Mouse (Mus musculus): ENCODE results near the gene Krtap1-3. TPM values are rescaled to one million over a fixed set of nuclear protein-coding genes. Genes with fewer than 3 reads are reported as not detected.
"Not testable (repeated sequence)": the region's sequence is repeated elsewhere in the genome, so short reads cannot be mapped to it uniquely, and the experiment has no call there.

Gene Krtap1-3
- polyA plus RNA-seq, 1 experiment from 2014 or later: not detected

DNA sequence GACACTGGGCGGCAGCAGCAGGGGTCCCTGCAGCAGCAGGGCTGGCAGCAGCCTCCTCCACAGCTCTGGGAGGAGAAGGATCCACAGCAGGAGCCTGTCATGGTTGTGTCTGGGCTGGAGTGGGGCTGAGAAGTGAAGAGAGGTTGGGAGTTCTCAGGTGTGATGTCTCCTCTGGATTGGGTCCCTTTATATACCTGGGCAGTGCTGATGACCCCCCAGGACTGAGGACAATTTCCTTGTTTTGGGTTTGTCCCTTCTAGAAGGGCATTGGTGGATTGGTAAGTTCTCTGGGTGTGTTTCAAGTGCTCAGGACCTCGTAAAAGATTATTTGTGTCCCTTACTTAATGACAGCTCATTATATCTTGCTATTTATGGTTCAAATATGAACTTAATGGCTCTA, 18.9 kb upstream of the Krtap1-3 start, which contains the start of gene Gm11937:
Gene Gm11937, minus strand, starts transcription at position 101 of the 400 bp plus-strand sequence.
- not testable (repeated sequence) for H3K4me3 ChIP-seq (ENCODE audit: low read length); H3K36me3 ChIP-seq (ENCODE audit: control insufficient read depth, insufficient read depth, low read length); H3K9me3 ChIP-seq (ENCODE audit: control insufficient read depth, low read length); H3K4me1 ChIP-seq (ENCODE audit: control insufficient read depth, insufficient read depth, low read depth, low read length); H3K4me2 ChIP-seq (ENCODE audit: low read length); H3K27ac ChIP-seq (ENCODE audit: low read depth, low read length); H3K9ac ChIP-seq (ENCODE audit: low read depth, low read length); ATAC-seq; H3K27me3 ChIP-seq (replicated peaks; ENCODE audit: control insufficient read depth, insufficient read depth, low read length)
- WGBS: 85% methylated on average over 1 of the region's 2 CpGs

GRCm38 (mm10) chr11:99609126-99609525, 18.0 kb upstream of the Krtap1-3 start:
- H3K4me2 ChIP-seq (ENCODE audit: low read length): no peak overlapping the region
- H3K4me3 ChIP-seq (ENCODE audit: low read length): no peak overlapping the region
- no peak overlapping the region for H3K27ac ChIP-seq (ENCODE audit: low read depth, low read length)
- H3K9me3 ChIP-seq (ENCODE audit: control insufficient read depth, low read length): no peaks in the 10 kb centered on the region
- 68% methylated on average over 1 of the region's 1 CpGs for WGBS
- no peak for ATAC-seq
- no peaks in the 10 kb centered on the region for H3K36me3 ChIP-seq (ENCODE audit: control insufficient read depth, insufficient read depth, low read length)
- H3K4me1 ChIP-seq (ENCODE audit: control insufficient read depth, insufficient read depth, low read depth, low read length): no peaks in the 10 kb centered on the region
- no peak overlapping the region for H3K9ac ChIP-seq (ENCODE audit: low read depth, low read length)
- H3K27me3 ChIP-seq (replicated peaks; ENCODE audit: control insufficient read depth, insufficient read depth, low read length): no peaks in the 10 kb centered on the region

DNA sequence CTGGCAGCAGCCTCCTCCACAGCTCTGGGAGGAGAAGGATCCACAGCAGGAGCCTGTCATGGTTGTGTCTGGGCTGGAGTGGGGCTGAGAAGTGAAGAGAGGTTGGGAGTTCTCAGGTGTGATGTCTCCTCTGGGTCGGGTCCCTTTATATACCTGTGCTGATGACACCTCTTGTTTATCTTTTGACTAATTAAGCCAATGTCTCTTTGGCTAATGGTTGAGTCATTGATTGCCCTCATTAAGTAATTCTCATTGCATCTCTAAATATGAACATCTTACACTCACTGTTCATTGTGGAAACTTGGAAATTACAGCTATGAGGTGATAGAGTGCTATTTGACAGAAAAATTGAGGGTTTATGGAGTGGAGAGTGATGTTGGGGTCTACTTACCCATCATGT, 12.1 kb upstream of the Krtap1-3 start, which contains the start of gene Gm11938:
Gene Gm11938, minus strand, starts transcription at position 101 of the 400 bp plus-strand sequence.
- not testable (repeated sequence) for H3K4me1 ChIP-seq (ENCODE audit: control insufficient read depth, insufficient read depth, low read depth, low read length); H3K27me3 ChIP-seq (replicated peaks; ENCODE audit: control insufficient read depth, insufficient read depth, low read length); H3K9me3 ChIP-seq (ENCODE audit: control insufficient read depth, low read length); H3K4me2 ChIP-seq (ENCODE audit: low read length); ATAC-seq; H3K4me3 ChIP-seq (ENCODE audit: low read length); H3K27ac ChIP-seq (ENCODE audit: low read depth, low read length); H3K9ac ChIP-seq (ENCODE audit: low read depth, low read length); H3K36me3 ChIP-seq (ENCODE audit: control insufficient read depth, insufficient read depth, low read length)
- 60% methylated on average over 1 of the region's 1 CpGs for WGBS

- H3K36me3 ChIP-seq (ENCODE audit: control insufficient read depth, insufficient read depth, low read length); H3K27ac ChIP-seq (ENCODE audit: low read depth, low read length); H3K27me3 ChIP-seq (replicated peaks; ENCODE audit: control insufficient read depth, insufficient read depth, low read length); ATAC-seq; H3K9ac ChIP-seq (ENCODE audit: low read depth, low read length); H3K4me3 ChIP-seq (ENCODE audit: low read length); H3K4me2 ChIP-seq (ENCODE audit: low read length); H3K4me1 ChIP-seq (ENCODE audit: control insufficient read depth, insufficient read depth, low read depth, low read length); H3K9me3 ChIP-seq (ENCODE audit: control insufficient read depth, low read length): not testable (repeated sequence)
- 76% methylated on average over 6 of the region's 6 CpGs for WGBS
Measured at GRCm38 (mm10) chr11:99597742-99598141, 6.6 kb upstream of the Krtap1-3 start, which contains the start of gene Krtap9-3. Gene Krtap9-3 (minus strand): TSS chr11:99598105.

- no peak overlapping the region for H3K9ac ChIP-seq (ENCODE audit: low read depth, low read length)
- ATAC-seq: no peak
- WGBS: 89% methylated on average over 7 of the region's 7 CpGs
- no peaks in the 10 kb centered on the region for H3K36me3 ChIP-seq (ENCODE audit: control insufficient read depth, insufficient read depth, low read length)
- H3K4me2 ChIP-seq (ENCODE audit: low read length): no peak overlapping the region
- no peaks in the 10 kb centered on the region for H3K4me1 ChIP-seq (ENCODE audit: control insufficient read depth, insufficient read depth, low read depth, low read length)
- H3K4me3 ChIP-seq (ENCODE audit: low read length): no peak overlapping the region
- no peaks in the 10 kb centered on the region for H3K9me3 ChIP-seq (ENCODE audit: control insufficient read depth, low read length)
- H3K27ac ChIP-seq (ENCODE audit: low read depth, low read length): no peak overlapping the region
- H3K27me3 ChIP-seq (replicated peaks; ENCODE audit: control insufficient read depth, insufficient read depth, low read length): no peaks in the 10 kb centered on the region
Measured at GRCm38 (mm10) chr11:99585096-99585495, 6.0 kb downstream of the Krtap1-3 start.

- Histone ChIP-seq H3K4me1 (ENCODE audit: control insufficient read depth, insufficient read depth, low read depth, low read length) (no peaks in the 10 kb centered on the region), H3K4me2 (ENCODE audit: low read length) (no peak within 1 kb of the TSS), H3K27me3 (replicated peaks; ENCODE audit: control insufficient read depth, insufficient read depth, low read length) (no peaks in the 10 kb centered on the region), H3K4me3 (ENCODE audit: low read length) (no peak within 1 kb of the TSS), H3K9ac (ENCODE audit: low read depth, low read length) (no peak within 1 kb of the TSS), H3K36me3 (ENCODE audit: control insufficient read depth, insufficient read depth, low read length) (no peaks in the 10 kb centered on the region), H3K27ac (ENCODE audit: low read depth, low read length) (no peak within 1 kb of the TSS), H3K9me3 (ENCODE audit: control insufficient read depth, low read length) (no peaks in the 10 kb centered on the region)
- 92% methylated on average over 5 of the region's 5 CpGs for WGBS
- ATAC-seq: no peak
Measured at GRCm38 (mm10) chr11:99583245-99583704, 7.9 kb downstream of the Krtap1-3 start, which contains the start of gene Krtap1-4. Gene Krtap1-4 (minus strand): TSS chr11:99583654.

GRCm38 (mm10) chr11:99581564-99581963, 9.6 kb downstream of the Krtap1-3 start:
- Histone ChIP-seq H3K9me3 (ENCODE audit: control insufficient read depth, low read length) (no peaks in the 10 kb centered on the region), H3K27ac (ENCODE audit: low read depth, low read length) (no peak overlapping the region), H3K36me3 (ENCODE audit: control insufficient read depth, insufficient read depth, low read length) (no peaks in the 10 kb centered on the region), H3K27me3 (replicated peaks; ENCODE audit: control insufficient read depth, insufficient read depth, low read length) (no peaks in the 10 kb centered on the region), H3K4me3 (ENCODE audit: low read length) (no peak overlapping the region), H3K4me2 (ENCODE audit: low read length) (no peak overlapping the region), H3K9ac (ENCODE audit: low read depth, low read length) (no peak overlapping the region), H3K4me1 (ENCODE audit: control insufficient read depth, insufficient read depth, low read depth, low read length) (no peaks in the 10 kb centered on the region)
- ATAC-seq: no peak
- WGBS: 91% methylated on average over 6 of the region's 6 CpGs

- Histone ChIP-seq H3K36me3 (ENCODE audit: control insufficient read depth, insufficient read depth, low read length) (no peaks in the 10 kb centered on the region), H3K4me2 (ENCODE audit: low read length) (no peak overlapping the region), H3K4me1 (ENCODE audit: control insufficient read depth, insufficient read depth, low read depth, low read length) (no peaks in the 10 kb centered on the region), H3K27ac (ENCODE audit: low read depth, low read length) (no peak overlapping the region), H3K9ac (ENCODE audit: low read depth, low read length) (no peak overlapping the region), H3K4me3 (ENCODE audit: low read length) (no peak overlapping the region), H3K27me3 (replicated peaks; ENCODE audit: control insufficient read depth, insufficient read depth, low read length) (no peaks in the 10 kb centered on the region), H3K9me3 (ENCODE audit: control insufficient read depth, low read length) (no peaks in the 10 kb centered on the region)
- ATAC-seq: no peak
- WGBS: 92% methylated on average over 5 of the region's 5 CpGs
Measured at GRCm38 (mm10) chr11:99581051-99581450, 10.1 kb downstream of the Krtap1-3 start.

DNA sequence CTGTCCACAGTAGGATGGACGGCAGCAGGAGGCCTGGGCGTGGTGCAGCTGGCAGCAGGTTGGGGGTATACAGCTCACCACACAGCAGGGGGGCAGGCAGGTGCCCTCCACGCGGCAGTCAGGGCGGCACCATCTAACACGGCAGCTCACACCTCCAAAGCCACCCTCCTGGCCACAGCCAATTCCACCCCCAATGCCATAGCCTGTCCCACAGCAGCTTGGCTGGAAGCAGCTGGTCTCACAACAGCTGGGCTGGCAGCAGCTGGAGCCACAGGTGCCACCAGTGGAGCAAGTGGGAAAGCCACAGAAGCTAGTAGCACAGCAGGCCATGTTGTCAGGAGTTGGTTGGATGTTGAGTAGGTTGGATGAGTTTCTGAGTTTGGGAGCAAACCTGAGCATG, 10.5 kb downstream of the Krtap1-3 start, which contains the start of gene Krtap1-5:
Gene Krtap1-5, minus strand, starts transcription at position 381 of the 400 bp plus-strand sequence.
- WGBS: 86% methylated on average over 6 of the region's 6 CpGs

More for the DNA sequence above, 10.5 kb downstream of the Krtap1-3 start, which contains the start of gene Krtap1-5:
- no peaks in the 10 kb centered on the region for H3K27me3 ChIP-seq (replicated peaks; ENCODE audit: control insufficient read depth, insufficient read depth, low read length)
- H3K36me3 ChIP-seq (ENCODE audit: control insufficient read depth, insufficient read depth, low read length): no peaks in the 10 kb centered on the region
- H3K9me3 ChIP-seq (ENCODE audit: control insufficient read depth, low read length): no peaks in the 10 kb centered on the region
- no peaks in the 10 kb centered on the region for H3K4me1 ChIP-seq (ENCODE audit: control insufficient read depth, insufficient read depth, low read depth, low read length)
- no peak for ATAC-seq
- H3K4me2 ChIP-seq (ENCODE audit: low read length): no peak within 1 kb of the TSS
- no peak within 1 kb of the TSS for H3K4me3 ChIP-seq (ENCODE audit: low read length)
- H3K27ac ChIP-seq (ENCODE audit: low read depth, low read length): no peak within 1 kb of the TSS
- H3K9ac ChIP-seq (ENCODE audit: low read depth, low read length): no peak within 1 kb of the TSS

Data from hindbrain, embryonic 16.5 days (tissue).